Mouse (Mus musculus): ENCODE results near the gene Rtn4. TPM values are rescaled to one million over a fixed set of nuclear protein-coding genes. Genes with fewer than 3 reads are reported as not detected.
"Not testable (repeated sequence)": the region's sequence is repeated elsewhere in the genome, so short reads cannot be mapped to it uniquely, and the experiment has no call there.

Gene Rtn4
- polyA plus RNA-seq, 1 experiment from 2014 or later = 61.3 TPM

DNA sequence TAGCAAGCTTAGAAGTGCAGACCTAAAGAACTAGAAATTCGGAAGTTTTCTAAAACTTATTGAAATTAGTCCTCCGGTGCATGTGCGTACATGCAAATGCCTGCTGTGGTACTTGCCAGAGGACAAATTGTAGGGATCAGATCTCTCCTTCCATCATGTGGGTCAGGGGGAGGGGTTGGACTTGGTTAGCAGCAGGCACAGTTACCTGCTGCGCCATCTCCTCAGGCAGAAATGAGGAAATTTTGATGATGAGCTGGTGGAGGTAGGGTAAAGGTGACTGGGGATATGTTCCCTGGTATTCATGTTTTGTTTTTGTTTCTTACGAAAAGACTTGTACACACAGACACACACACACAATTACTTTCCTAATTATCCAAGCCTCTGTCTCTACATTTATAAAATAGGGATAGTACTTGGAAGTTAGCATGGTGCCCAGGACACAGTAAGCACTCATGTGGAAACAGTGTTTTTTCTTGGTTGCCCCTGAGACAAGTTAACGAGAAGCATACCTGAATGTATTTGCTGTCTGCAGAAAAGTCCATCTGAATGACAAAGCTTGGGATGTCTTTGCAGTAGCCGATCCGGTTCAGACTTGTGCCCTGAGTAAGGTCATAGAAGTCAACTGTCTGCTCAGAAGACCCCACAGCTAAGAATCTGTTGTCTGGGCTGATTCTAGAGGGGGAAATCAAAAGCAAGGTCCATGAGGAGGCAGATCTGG lies 56.2 kb downstream of the Rtn4 start:
- Histone ChIP-seq H3K4me3 (no peak overlapping the region), H3K36me3 (peaks cover 38% of the 10 kb centered on the region), H3K27me3 (no peaks in the 10 kb centered on the region), H3K4me1 (no peaks in the 10 kb centered on the region), H3K9ac (no peak overlapping the region), H3K9me3 (no peaks in the 10 kb centered on the region), H3K27ac (no peak overlapping the region), H3K4me2 (replicated peaks) (no peak overlapping the region)
- 89% methylated on average over 8 of the region's 8 CpGs for WGBS
- no peak for ATAC-seq (ENCODE audit: low FRiP score, low read depth)

- Histone ChIP-seq H3K4me3 (no peak overlapping the region), H3K36me3 (peaks cover 34% of the 10 kb centered on the region), H3K27ac (no peak overlapping the region), H3K27me3 (no peaks in the 10 kb centered on the region), H3K4me1 (no peaks in the 10 kb centered on the region), H3K4me2 (replicated peaks) (no peak overlapping the region), H3K9ac (no peak overlapping the region), H3K9me3 (no peaks in the 10 kb centered on the region)
- whole genome bisulfite sequencing = 100% methylated on average over 1 of the region's 1 CpGs
- no peak for ATAC-seq (ENCODE audit: low FRiP score, low read depth)
These were observed 56.7 kb downstream of the Rtn4 start for GRCm38 (mm10) chr11:29749468-29749829.

- no peak overlapping the region for H3K4me2 ChIP-seq (replicated peaks)
- no peaks in the 10 kb centered on the region for H3K4me1 ChIP-seq
- no peak overlapping the region for H3K27ac ChIP-seq
- no peak for ATAC-seq (ENCODE audit: low FRiP score, low read depth)
- 89% methylated on average over 2 of the region's 2 CpGs for WGBS
- H3K36me3 ChIP-seq = peaks cover 20% of the 10 kb centered on the region
- H3K9ac ChIP-seq = no peak overlapping the region
- no peaks in the 10 kb centered on the region for H3K9me3 ChIP-seq
- H3K27me3 ChIP-seq = no peaks in the 10 kb centered on the region
- no peak overlapping the region for H3K4me3 ChIP-seq
These were observed 58.3 kb downstream of the Rtn4 start for GRCm38 (mm10) chr11:29751013-29751412.

- 83% methylated on average over 14 of the region's 14 CpGs for WGBS
- H3K4me2 ChIP-seq (replicated peaks) = no peak overlapping the region
These were observed 59.2 kb downstream of the Rtn4 start for GRCm38 (mm10) chr11:29751648-29752611.

DNA sequence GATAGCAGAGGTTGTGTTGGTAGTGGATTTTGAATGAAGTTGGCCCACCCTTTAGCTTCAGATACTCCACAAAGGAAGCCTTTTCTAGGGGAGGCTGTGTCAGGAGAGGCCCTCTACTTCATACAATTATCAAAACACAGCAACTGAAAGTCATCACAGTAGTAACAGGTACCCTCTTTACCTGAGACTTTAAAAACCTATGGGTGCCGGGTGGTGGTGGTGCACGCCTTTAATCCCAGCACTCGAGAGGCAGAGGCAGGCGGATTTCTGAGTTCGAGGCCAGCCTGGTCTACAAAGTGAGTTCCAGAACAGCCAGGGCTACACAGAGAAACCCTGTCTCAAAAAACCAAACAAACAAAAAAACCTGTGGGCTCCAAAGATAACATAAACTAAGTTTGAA lies 63.3 kb downstream of the Rtn4 start:
- not testable (repeated sequence) for H3K9me3 ChIP-seq; H3K27me3 ChIP-seq; H3K9ac ChIP-seq; H3K36me3 ChIP-seq; H3K4me3 ChIP-seq; H3K4me2 ChIP-seq (replicated peaks); H3K27ac ChIP-seq; ATAC-seq (ENCODE audit: low FRiP score, low read depth); H3K4me1 ChIP-seq
- WGBS = 89% methylated on average over 5 of the region's 5 CpGs

More at GRCm38 (mm10) chr11:29751648-29752611, 59.2 kb downstream of the Rtn4 start:
- Histone ChIP-seq H3K9me3 (no peaks in the 10 kb centered on the region), H3K27me3 (no peaks in the 10 kb centered on the region), H3K4me3 (no peak overlapping the region), H3K4me1 (no peaks in the 10 kb centered on the region), H3K36me3 (peaks cover 11% of the 10 kb centered on the region; the same call in 1 of the 2 replicates), H3K9ac (no peak overlapping the region), H3K27ac (no peak overlapping the region)
- no peak for ATAC-seq (ENCODE audit: low FRiP score, low read depth)

DNA sequence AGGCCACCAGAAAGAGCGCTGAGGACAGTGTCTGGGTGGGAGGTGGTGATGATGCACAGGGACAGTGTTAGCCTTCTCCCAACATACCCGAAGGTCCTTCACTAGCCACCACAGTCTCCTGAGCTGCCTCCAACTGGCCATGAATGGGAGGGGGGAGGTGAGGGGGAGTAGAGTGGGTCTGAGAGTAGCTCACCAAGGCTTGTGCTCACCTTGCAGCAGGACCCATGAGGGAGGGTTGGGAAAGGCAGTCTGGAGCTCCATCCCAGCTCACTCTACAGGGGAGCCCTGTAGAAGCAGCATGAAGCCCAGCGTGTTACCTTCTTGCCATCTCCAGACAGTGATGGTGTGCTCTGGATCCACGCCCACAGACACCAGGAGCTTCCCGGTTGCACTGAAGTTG lies 65.9 kb downstream of the Rtn4 start:
- Histone ChIP-seq H3K4me3 (no peak overlapping the region), H3K27me3 (no peaks in the 10 kb centered on the region), H3K9me3 (no peaks in the 10 kb centered on the region), H3K4me1 (no peaks in the 10 kb centered on the region), H3K4me2 (replicated peaks) (no peak overlapping the region), H3K36me3 (no peaks in the 10 kb centered on the region), H3K9ac (no peak overlapping the region), H3K27ac (no peak overlapping the region)
- WGBS = 87% methylated on average over 5 of the region's 5 CpGs
- no peak for ATAC-seq (ENCODE audit: low FRiP score, low read depth)

GRCm38 (mm10) chr11:29761387-29761786 lies 68.6 kb downstream of the Rtn4 start:
- Histone ChIP-seq H3K4me2 (replicated peaks) (no peak overlapping the region), H3K27me3 (no peaks in the 10 kb centered on the region), H3K9ac (no peak overlapping the region), H3K9me3 (no peaks in the 10 kb centered on the region), H3K4me3 (no peak overlapping the region), H3K4me1 (no peaks in the 10 kb centered on the region), H3K36me3 (no peaks in the 10 kb centered on the region), H3K27ac (no peak overlapping the region)
- WGBS = 89% methylated on average over 9 of the region's 9 CpGs
- no peak for ATAC-seq (ENCODE audit: low FRiP score, low read depth)

- Histone ChIP-seq H3K4me2 (replicated peaks) (no peak overlapping the region), H3K27ac (no peak overlapping the region), H3K36me3 (no peaks in the 10 kb centered on the region), H3K4me3 (no peak overlapping the region), H3K4me1 (no peaks in the 10 kb centered on the region), H3K9me3 (no peaks in the 10 kb centered on the region), H3K27me3 (no peaks in the 10 kb centered on the region), H3K9ac (no peak overlapping the region)
- 91% methylated on average over 1 of the region's 1 CpGs for WGBS
- ATAC-seq (ENCODE audit: low FRiP score, low read depth) = no peak
These were observed 70.0 kb downstream of the Rtn4 start for GRCm38 (mm10) chr11:29762768-29763167.

DNA sequence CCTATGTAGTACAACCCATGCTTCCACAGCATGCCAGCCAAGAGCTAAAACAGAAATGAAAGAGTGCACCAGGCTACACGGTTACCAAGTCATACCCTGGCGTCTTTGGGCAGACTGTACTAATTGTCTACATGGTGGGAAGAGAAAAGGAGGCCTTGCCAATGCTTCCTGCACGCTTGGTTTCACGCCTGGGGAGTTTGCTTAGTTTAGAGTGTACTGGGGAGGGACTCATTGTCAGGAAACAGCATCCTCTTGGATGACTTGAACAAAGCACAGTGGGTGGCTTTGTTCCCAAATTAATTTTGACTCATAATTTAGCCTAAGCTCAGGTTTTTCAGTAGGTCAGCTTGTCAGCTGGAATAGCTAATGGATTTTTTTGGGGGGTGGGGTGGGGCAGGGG lies 72.3 kb downstream of the Rtn4 start:
- H3K4me1 ChIP-seq = no peaks in the 10 kb centered on the region
- no peak overlapping the region for H3K27ac ChIP-seq
- no peak overlapping the region for H3K4me2 ChIP-seq (replicated peaks)
- no peaks in the 10 kb centered on the region for H3K27me3 ChIP-seq
- H3K36me3 ChIP-seq = no peaks in the 10 kb centered on the region
- H3K4me3 ChIP-seq = no peak overlapping the region
- H3K9me3 ChIP-seq = no peaks in the 10 kb centered on the region
- no peak overlapping the region for H3K9ac ChIP-seq
- WGBS = 70% methylated on average over 4 of the region's 4 CpGs
- ATAC-seq (ENCODE audit: low FRiP score, low read depth) = no peak

DNA sequence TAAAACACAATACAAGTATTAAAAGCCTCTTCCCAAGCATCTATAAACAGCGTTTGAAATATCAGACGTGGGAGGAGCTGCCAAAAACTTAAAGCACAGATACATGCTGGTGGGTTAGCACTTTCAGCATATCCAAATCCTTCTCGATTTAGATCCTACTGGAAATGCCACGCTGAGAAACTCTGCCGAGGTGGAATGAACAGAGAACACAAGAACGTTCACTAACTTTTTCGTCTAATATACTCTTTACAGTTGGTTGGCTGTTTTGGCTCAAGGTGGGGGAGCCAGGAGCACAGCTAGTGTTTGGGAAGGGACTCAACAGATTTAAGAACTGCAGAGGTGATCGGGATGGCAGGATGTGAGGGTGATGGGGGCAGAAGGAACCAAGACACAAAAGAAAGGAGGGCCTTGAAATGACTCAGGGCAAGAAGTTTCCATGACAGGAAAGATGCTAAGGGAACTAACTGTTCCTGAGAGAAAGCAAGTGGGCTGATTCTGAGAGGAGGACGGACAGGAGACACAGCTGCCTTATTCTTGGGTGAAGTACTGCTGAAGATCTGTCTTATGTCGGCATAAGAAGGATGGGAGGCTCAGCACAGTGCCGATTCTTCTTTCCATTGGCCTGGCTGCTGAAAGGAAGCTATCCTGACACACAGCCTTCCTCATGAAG lies 73.7 kb downstream of the Rtn4 start:
- H3K4me2 ChIP-seq (replicated peaks) = no peak overlapping the region
- H3K27me3 ChIP-seq = no peaks in the 10 kb centered on the region
- ATAC-seq (ENCODE audit: low FRiP score, low read depth) = no peak
- no peak overlapping the region for H3K4me3 ChIP-seq
- H3K9ac ChIP-seq = no peak overlapping the region
- H3K36me3 ChIP-seq = no peaks in the 10 kb centered on the region
- H3K9me3 ChIP-seq = no peaks in the 10 kb centered on the region
- H3K27ac ChIP-seq = no peak overlapping the region
- WGBS = 79% methylated on average over 11 of the region's 11 CpGs
- H3K4me1 ChIP-seq = no peaks in the 10 kb centered on the region

- no peaks in the 10 kb centered on the region for H3K36me3 ChIP-seq
These were observed 75.8 kb downstream of the Rtn4 start for GRCm38 (mm10) chr11:29768523-29768922.

More at GRCm38 (mm10) chr11:29768523-29768922, 75.8 kb downstream of the Rtn4 start:
- Histone ChIP-seq H3K9ac (no peak overlapping the region), H3K27ac (no peak overlapping the region), H3K9me3 (no peaks in the 10 kb centered on the region), H3K27me3 (no peaks in the 10 kb centered on the region), H3K4me3 (no peak overlapping the region), H3K4me2 (replicated peaks) (no peak overlapping the region), H3K4me1 (no peaks in the 10 kb centered on the region)
- no peak for ATAC-seq (ENCODE audit: low FRiP score, low read depth)
